Mouse (Mus musculus) lung, adult 2 months (tissue): ENCODE measurements around the gene Hacd2.

Experiments used
- CTCF ChIP-seq: fragments of 200-500 bp; IDR thresholded peaks from 2 replicates; pipeline ENCODE4 v1.5.1; 2011; ENCODE audit warnings: mild to moderate bottlenecking, low read length, control low read depth; ENCODE audit not compliant: insufficient read depth
- POLR2A ChIP-seq: fragments of 200-500 bp; IDR thresholded peaks from 2 replicates; pipeline ENCODE4 v1.6.1; 2011; ENCODE audit warnings: low read depth, mild to moderate bottlenecking, control low read depth, low read length, borderline replicate concordance; ENCODE audit errors: extremely low read depth

DNA sequence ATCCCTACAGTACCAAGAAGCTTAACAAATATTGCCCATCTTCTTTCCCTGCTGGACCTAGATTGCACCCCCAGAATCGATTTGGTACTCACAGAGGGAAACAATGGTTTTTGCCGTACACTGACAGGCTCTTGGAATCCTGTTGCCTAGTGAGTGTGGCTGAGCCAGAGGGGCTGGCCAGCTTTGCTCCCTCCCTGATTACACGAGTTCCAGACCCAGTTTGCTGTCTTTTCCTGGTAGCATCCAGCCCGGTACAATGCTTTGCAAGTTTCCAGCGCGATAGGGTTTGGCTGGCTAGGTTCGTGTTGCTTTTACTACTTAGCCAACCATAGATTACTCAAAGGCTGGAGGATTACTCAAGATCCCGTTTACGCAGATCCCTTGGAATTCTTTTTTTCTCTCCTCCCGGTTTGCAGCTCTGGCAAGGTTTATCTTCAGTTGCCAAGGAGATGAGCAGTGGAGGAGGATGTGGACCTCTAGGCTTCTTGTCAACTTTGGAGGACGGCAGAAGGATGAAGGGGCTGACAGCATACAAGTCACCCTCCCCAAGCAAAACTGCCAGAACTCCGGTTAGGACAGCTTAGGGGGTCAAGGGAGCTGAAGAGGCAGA is 131.0 kb downstream of the Hacd2 start:
- no peak for TF ChIP-seq POLR2A
- no peak for TF ChIP-seq CTCF
